ENCODE assay signal across 9 mouse cellular contexts in the genomic region with DNA sequence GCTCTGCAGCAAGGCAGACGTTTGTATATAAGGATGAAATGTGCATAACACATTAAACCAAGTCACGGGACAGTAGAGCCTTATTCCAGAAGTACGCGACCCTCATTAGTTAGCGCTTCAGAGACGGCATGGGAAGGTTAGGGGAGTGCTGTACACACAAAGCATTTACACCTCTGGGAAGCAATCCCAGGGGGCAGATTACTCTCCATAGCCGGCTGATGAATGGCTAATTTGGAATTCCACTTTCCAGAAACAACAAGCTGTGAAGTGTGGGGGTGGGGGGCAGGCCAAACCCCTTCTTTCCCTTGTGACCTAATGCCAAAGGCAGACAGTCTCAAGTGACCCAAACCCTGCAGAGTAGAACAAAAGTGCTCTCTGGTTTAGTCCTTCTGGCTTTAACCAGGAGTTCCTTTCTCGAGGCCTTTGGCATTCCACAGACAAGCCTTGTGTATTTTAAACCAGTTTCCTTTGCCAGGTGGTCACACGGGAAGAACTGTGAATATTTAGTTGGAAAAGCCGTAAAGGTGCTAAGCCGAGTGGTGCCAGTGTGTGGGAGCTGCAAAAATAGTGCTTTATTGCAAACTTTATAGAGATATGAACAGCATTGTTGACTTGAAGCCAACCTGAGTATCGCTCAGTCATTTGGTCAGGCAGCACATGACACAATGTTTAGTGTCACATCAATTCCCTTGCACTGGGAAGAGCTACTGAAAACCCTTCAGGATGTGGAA. TPM values are rescaled to one million over a fixed set of nuclear protein-coding genes. Genes with fewer than 3 reads are reported as not detected.
DNase-seq lines count a peak whose midpoint lies in the region; ATAC-seq lines count a peak whose summit lies in the region.
"Had no signal": no experiment of that assay in that cellular context is flagged by ENCODE, and none has a peak within 500 bp of the region (broad histone marks: within the 10 kb centered on the region; RNA-seq: fewer than 3 reads in every experiment).

No protein-coding gene starts in this region.

- no peak overlapping the region for H3K27ac ChIP-seq in embryonic facial prominence, embryonic 14.5 days (replicated peaks; ENCODE audit: low read depth, low read length)

- no peak overlapping the region for H3K9ac ChIP-seq in embryonic facial prominence, embryonic 14.5 days (ENCODE audit: low read depth, low read length)

- no peaks in the 10 kb centered on the region for H3K9me3 ChIP-seq in embryonic facial prominence, embryonic 14.5 days (ENCODE audit: control insufficient read depth, low read length)

- H3K27me3 ChIP-seq in embryonic facial prominence, embryonic 14.5 days (replicated peaks; ENCODE audit: control insufficient read depth, insufficient read depth, low read length), result no peaks in the 10 kb centered on the region

- peak; percentile 13 for DNase-seq in kidney, adult 11 months
- DNase-seq in kidney, adult 18-20 months, result no peak
- peak; percentile 64 for DNase-seq in embryonic facial prominence, embryonic 14.5 days (ENCODE audit: low spot score)
- peak; percentile 18 for DNase-seq in hindlimb bud, embryonic 11.5 days (ENCODE audit: extremely low spot score, low read depth, low spot score)
- peak; percentile 43 for DNase-seq in lung, postnatal 36 days
- DNase-seq in urinary bladder, postnatal 36 days (ENCODE audit: low spot score in 2 of 2), result no peak
- no peak for DNase-seq in left cerebral cortex, adult 11 months (ENCODE audit: low spot score)
- DNase-seq in left cerebral cortex, postnatal 10 days (ENCODE audit: extremely low spot score in 1 of 2, low spot score in 2 of 2), result no peak
- DNase-seq: thymus, postnatal 36 days had no signal

- intact Hi-C loops in left cerebral cortex, postnatal 10 days (cut with DNase I), result no loop called here

- no peaks in the 10 kb centered on the region for H3K36me3 ChIP-seq in embryonic facial prominence, embryonic 14.5 days (ENCODE audit: control insufficient read depth, insufficient read depth, low read length)

- no peak overlapping the region for H3K4me2 ChIP-seq in embryonic facial prominence, embryonic 14.5 days (ENCODE audit: low read depth, low read length)

- peak; percentile 37; the same call in 1 of the 2 replicates for ATAC-seq in embryonic facial prominence, embryonic 14.5 days (ENCODE audit: low read depth)

- H3K4me1 ChIP-seq in embryonic facial prominence, embryonic 14.5 days (ENCODE audit: control insufficient read depth, insufficient read depth, low read length), result peaks cover 5% of the 10 kb centered on the region

- WGBS in embryonic facial prominence, embryonic 14.5 days, result 32% methylated on average over 12 of the region's 12 CpGs

- H3K4me3 ChIP-seq in embryonic facial prominence, embryonic 14.5 days (ENCODE audit: low read depth, low read length), result no peak overlapping the region

RNA-seq across cellular contexts. Expression of gene Myl12a, which starts 37.3 kb away (rescaled TPM):
- polyA plus RNA-seq in embryonic facial prominence, embryonic 14.5 days (2014; fragmentation: Nextera tagmentation; extraction: Ambion mirVana), result 690 and 724 TPM in 2 replicates
- 10 to 100 TPM; 45.1 to 47.8 TPM for total RNA-seq in left cerebral cortex, postnatal 10 days (2021)

RNA-seq across cellular contexts. Expression of gene Myom1, which starts 37.6 kb away (rescaled TPM):
- polyA plus RNA-seq in embryonic facial prominence, embryonic 14.5 days (2014; fragmentation: Nextera tagmentation; extraction: Ambion mirVana), result 53.1 and 61.5 TPM in 2 replicates
- 1 to 10 TPM; 3.4 to 3.9 TPM for total RNA-seq in left cerebral cortex, postnatal 10 days (2021)

Comparison
In these comparisons a context has a peak if more than half of its experiments do, and no peak if none do; other contexts are left out.
1. DNase-seq: peak in kidney, adult 11 months (single experiment), embryonic facial prominence, embryonic 14.5 days (single experiment), hindlimb bud, embryonic 11.5 days (single experiment) and lung, postnatal 36 days (single experiment); none in kidney, adult 18-20 months (single experiment), urinary bladder, postnatal 36 days (0 of 2), left cerebral cortex, adult 11 months (single experiment) and left cerebral cortex, postnatal 10 days (0 of 2).